Mouse (Mus musculus) right cerebral cortex, postnatal 36 days (tissue): ENCODE measurements at regions not wholly inside any gene's neighbourhood (a gene's known extent, or its start where the extent isn't known, plus 50 kb on each side); places are given as distances from the start of the nearest gene placed in this dataset.
A peak's percentile ranks its signal among the peaks of the same experiment; 100 is the strongest.

Experiments
- DNase-seq, 2 experiments: peaks; one replicate each; pipeline ENCODE4 v3.0.0; 2022; ENCODE audit warnings: low spot score in 2 of 2, mixed read lengths in 1 of 2

DNA sequence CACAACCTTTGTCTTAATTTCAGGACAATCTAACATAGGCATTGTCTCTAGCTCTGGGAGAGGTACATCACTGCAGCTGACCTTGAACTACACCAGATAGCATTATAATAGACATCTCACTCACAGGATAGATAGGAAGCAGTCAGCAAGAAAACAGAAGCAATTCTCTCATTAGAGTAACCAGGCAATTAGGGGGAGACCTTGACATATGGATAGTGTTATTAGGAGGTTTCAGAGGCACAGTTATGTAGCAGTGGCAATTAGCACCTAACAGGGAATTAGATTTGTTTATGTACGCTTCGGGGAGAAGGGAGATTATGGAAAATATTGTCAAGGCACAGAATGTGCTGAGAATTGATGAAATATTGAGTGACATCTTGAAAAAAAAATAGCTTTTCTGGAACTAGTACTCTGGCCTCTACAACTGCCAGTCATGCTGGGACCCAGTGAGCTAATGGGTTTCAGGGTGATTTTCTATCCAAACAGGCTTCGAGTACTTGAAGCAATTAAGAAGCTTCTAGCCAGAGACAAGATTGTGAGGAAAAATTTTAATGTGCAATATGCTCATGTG is 216.8 kb upstream of the Aco1 start:
- DNase-seq = no peak

DNA sequence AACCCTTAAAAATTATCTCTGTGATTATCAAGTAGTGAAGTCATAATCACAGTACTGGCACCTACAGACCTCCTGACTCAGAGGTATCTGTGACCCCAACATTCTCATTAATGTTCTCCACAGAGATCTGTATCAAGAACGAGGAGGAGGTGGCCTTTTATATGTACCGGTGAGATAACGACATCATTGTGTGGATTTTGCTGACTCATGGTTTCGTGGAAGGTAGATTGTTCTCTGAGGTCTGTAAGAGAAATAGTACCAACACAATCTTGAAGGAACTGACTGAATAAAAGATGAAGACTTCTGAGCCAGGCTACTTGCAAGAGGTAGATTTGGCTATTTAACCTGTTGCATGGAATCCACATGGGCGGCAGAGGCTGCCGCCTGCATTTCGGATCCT is 216.3 kb upstream of the Aco1 start:
- no peak for DNase-seq

DNA sequence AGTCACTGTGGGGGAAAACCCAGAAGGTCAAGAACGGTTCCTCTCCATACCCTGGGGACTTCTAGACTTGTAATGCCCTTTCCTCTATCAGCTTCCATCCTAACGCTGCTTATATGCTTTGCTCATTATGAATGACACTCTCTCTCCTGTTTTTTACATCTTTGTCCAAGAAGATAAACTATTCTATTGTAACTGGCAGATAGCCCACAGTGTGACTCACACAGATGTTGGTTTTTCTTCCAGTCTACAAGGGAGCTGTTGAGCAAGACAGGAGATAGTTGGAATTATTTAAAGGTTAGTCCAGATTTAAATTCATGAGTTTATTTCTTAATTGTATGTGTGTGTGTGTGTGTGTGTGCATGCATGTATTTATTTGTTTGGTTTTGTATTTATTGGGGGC is 214.4 kb upstream of the Aco1 start:
- no peak for DNase-seq

DNA sequence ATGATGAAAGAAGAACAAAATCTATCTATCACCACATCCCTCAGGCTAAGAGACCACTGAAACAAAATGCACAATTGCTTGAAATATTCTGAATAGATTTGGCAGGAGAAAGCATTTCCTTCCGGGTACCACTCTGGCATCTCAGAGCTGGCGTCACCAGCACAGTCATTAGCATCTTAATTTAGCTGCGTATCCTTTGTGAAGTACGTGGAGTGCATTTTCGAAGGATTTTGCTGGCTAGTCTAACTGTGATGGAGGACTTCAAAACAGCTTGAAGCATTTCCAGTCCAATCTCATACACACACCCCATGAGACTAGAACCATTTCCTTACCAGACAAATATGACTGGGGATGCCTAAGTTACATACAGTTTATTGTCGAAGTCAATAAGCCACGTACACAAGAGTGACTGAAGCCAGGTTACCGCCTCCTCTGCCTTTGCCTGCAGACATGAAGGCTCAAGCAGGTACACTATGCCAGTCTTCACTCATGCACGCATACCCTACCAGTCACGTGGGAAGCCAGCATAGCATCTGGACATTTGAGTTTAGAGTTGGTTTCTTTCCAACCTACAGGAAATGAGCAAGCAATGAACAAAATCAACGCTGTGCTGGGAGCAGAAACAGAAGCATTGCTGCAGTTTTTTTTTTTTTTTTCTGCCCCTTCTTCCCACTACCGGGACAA is 208.7 kb upstream of the Aco1 start:
- DNase-seq = no peak

DNA sequence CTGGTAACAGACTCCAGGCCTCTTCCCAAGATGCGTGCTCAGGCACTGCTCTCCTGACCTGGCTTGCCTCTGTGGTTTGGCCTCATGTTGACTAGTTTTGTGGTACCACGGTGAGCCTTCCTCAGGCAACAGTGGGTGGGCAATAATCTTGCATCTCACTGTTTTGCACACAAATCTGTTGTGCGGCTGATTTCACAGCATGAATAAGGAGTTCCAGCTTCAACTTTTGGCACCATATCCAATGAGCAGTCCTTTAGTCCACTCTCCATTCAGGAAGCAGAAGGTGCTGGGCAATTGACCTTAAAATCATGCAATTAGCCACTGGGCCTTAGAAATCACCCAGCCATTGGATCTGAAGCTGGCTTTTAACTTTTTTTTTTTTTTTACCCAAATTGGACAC is 184.2 kb upstream of the Aco1 start:
- DNase-seq = no peak

DNA sequence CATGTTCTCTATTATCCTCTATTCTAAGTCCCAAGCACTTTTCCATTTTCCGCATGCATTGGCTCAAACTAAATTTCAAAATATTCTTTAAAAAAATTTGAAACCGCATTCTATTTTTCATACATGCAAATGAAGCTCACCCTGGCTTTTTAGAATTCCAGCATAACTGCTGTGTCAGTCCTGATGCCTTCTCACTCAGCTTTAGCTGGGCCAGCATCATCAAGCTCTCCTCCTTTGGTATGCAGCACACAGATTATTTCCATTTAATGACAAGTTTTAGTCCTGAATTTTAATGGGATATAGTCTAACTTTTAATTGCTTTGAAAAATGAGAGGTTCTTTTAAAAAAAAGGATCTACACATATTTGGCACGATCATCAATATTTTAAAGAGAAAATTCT is 174.9 kb upstream of the Aco1 start:
- DNase-seq = no peak

DNA sequence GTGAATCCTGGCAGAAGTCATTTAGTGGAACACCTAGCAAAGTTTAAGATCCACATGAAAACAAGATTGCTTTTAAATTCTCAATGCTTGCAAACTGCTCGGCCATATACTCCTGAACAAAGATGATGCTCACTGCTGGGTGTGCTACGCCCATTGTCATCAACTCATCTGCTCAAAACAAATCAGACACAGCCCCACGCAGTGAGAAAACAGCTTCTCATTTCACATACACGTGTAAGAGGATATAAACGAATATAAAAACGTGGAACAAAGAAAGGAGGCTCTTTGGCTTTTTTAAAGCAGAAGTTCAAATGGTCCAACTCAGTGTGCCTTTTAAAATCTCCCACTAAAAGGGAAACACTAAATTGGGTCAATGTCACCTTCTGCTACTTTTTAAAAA is 151.5 kb upstream of the Aco1 start:
- no peak for DNase-seq

DNA sequence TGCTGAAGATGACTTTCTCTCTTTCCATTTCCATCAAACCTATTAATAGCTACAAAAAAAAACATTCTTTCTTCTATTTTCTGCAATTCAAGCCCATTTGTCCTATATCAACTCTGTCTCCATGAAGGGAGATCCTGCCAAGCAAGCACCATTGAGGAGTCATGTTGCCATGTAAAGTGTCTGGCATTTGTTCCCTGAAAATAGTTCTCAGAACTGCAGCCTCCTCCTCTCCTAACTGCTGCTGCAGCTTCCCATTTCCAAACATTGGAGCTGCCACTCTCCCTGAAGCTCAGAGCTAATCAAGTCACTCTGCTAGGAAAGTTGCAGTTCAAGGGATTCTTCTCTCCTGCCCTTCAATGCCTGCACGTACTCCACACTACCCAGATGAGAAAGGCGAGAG is 151.0 kb upstream of the Aco1 start:
- DNase-seq = peak in 1 of 2 experiments; percentile 64

DNA sequence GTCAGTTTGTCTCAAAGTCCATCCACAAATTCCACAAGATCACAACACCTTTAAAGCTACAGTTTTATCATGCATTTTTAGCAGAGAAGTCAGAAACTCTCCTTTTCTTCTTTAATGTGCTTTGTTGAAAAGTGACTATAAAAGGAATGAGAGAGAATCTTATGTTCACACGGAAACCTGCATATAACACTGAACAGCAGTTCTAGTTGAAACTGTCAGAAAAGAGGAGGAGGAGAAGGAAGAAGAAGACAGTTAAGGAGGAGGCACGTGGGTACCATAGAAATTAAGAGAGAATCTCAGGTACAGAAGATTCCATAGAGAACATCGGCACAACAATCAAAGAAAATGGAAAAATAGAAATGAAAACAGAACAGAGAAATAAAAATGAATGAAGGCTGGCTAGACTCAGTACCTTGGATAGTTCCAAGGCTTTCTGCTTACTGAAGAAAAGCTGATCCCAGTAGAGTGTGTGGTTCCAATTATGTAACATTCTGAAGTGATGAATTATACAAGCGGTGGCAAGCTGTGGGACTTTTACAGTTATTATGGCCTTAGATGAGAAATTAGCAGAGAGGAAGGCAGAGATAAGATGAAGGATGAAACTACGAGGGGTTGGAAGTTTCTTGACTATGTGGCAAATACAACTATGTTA is 144.0 kb upstream of the Aco1 start:
- DNase-seq = no peak

DNA sequence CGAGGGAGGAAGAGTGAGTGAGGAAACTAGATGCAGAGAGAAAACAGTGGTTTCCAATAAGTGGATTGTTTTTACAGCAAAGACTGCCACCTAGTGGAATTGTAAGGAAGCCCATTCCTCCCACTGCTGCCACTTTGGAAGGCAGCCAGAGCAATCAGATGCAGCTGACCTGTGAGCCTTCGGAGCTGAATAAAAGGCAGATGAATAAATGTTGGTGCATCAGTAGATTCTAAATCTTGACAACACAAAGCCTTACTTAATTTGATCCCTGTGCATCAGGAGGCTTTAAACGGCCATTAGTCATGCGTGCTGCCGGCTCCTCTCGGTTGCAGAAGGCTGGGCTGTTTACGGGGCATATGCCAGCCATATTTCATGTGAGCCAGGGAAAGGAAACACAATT is 128.2 kb upstream of the Aco1 start:
- peak; percentile 62 to 74 for DNase-seq

DNA sequence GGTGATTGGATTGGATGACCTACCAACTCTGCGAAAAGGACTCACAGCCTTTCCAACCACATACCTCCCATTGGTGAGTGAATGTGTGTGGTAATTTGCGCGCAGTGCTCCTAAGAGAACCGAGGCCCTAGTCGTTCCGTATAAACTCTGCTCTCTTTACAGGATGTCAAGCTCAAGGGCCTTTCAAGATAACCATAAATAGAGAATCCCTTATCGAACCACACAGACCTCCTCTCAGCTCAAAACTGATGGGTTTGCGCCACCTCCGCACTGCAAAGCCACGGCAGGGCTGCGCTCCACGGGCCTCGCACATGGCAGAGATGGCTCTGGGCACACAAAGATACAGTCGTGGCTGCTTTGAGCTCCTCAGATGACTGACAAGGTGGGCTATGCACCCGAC is 126.0 kb upstream of the Aco1 start:
- no peak for DNase-seq

DNA sequence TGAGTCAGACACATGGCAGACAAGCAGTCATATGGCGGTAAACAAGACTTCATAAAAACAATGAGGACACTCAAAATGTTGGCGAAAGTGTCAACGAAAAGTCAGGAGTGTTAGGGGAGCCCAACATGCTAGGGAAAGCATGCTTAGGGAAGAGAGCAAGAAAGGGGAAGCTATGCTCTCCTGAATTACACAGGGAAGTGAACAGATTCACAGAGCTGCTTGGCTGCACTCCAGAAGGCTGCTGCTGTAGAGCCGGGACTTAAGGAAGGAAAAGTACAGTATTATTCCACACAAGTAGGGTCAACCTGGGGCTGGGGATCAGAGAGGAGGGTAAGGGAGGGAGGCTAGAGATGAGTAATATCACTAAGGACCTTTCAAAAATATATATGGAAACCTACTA is 124.7 kb upstream of the Aco1 start:
- DNase-seq = no peak

DNA sequence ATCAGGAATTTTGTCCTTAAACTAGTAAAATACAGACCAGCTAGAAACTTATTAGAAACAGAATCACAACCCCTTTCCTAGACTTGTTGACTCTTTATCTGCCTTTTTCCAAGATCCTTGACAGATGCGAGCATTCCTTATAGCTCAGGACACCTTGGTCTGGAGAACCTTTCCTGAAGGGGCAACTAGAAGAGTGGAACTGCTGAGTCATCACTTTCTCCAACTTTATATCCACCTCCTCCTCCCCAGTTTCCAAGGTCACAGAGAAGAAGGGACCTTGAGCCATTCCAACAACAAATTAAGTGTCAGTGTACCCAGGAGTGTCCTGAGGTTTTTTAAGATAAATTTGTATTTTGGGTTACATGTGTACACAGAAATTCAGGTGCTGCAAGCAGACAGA is 111.5 kb upstream of the Aco1 start:
- DNase-seq = no peak

DNA sequence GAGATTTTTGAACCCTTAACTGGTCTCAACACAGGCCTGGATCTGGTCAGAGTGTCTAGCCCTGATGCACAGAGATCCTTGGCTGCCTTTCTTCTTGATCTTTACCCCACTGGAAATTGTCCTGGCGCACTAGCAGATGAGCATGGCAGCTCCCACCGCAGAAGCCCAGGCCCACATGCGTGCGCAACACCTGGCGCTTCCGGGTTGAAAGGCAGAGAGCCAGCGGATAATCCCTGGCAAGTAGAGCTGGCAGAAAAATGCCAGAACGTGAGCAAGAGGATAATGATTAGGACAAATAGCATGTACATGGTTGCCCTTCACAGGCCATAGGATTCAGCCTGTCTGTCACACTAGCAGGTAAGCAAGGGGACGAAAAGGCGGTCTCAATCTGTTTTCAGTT is 95.0 kb upstream of the Aco1 start:
- no peak for DNase-seq

DNA sequence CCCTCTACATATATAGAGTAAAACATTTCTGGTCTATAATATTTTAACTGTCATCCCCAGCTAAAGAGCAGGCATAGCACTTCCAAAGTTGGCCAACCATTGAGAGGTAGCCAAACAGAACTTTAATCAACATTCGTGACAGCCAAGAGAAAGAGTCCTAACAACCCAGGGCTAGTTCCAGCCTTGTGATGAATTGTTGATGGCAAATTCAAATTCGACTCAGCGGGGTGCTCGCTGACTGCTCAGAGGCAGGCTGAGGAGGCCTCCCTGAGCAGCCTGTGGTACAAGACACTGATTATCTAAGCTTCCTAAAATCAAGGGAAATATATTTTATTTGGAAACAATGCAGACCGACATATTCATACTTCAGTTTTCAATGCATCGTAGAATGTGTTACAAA is 93.8 kb upstream of the Aco1 start:
- DNase-seq = no peak

DNA sequence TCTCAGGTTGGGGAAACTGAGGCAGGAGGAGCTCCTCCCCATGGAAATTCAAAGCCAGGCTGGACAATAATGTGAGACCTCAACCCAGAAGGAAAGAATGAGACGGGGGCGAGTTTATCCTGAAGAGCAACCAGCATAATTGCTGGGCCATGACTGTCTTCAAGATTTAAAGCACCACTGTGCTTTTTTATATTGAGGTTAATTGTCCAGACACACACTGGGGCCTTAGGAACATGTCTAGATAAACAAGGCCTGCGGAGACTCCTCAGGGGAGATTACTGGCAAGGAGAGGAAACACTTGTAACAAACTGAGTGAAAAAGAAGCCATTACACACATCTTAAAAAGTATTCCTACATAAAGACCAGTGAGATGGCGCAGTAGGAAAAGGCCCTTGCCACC is 91.0 kb upstream of the Aco1 start:
- DNase-seq = no peak

DNA sequence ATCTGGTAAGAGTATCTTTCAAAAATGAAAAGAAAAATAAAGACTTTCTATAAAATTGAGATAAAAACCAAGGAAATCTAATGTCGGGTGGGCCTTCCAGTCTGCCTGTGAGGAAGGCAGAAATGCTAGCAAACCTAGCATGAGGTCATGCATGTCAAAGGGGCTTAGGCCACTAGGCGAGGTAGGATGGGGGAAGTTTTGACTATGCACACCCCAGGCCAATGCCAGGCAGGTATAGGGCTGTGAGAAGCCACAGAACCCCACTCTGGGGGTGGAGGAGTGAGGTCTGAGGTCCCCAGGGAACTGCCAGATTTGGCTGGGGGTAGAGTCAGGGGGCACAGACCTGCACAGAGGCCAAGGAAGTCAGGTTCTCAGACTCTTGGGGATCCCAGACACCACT is 89.5 kb upstream of the Aco1 start:
- no peak for DNase-seq

DNA sequence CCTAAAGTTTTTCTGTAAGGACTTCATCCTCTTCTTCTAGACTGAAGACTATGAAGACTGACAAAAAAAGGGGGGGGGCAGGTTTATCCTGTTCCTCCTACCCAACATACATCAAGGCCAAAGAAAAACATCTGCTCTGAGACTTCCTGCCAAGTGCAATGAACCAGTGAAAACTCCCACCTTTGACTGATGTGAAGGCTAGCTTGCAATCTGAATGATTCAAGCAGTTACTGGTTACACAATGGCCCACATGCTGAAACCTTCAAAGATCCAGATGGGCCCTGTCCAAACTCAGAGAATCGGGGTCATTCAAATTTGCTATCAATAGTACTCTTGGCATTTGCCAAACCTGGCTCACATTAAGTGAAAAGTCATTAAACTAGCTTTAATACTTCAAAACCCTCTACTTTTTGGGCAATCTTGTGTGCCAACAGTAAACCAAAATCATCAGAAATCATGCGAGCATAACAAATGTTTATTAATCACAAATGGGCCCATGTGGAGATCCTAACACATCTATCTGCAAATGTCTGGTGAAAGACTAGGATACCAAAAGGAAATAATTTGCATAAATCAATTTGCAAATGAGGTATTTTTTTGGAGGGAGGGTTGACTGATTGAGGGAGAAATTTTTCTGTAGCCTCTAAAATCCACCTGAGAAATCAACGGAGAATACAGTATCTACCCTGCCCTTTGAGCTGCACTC is 79.0 kb upstream of the Aco1 start:
- DNase-seq = no peak

DNA sequence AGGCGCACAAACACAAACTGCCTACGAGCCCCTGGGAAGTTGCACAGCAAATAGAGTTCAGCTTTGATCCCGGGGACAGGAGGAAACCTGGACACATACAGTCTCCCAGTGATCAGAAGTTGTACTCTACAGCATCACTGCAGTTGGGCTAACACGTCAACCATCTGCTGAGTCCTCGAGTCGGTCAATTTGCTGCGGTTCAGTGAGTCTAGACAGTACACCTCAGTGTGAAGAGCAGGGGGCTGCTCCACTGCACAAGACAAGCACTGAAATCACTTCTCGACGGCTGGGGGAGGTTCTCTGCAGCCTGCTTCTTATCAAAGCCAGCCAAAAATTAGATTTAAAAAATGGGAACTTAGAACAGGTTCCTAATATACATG is 78.4 kb upstream of the Aco1 start:
- DNase-seq = no peak

DNA sequence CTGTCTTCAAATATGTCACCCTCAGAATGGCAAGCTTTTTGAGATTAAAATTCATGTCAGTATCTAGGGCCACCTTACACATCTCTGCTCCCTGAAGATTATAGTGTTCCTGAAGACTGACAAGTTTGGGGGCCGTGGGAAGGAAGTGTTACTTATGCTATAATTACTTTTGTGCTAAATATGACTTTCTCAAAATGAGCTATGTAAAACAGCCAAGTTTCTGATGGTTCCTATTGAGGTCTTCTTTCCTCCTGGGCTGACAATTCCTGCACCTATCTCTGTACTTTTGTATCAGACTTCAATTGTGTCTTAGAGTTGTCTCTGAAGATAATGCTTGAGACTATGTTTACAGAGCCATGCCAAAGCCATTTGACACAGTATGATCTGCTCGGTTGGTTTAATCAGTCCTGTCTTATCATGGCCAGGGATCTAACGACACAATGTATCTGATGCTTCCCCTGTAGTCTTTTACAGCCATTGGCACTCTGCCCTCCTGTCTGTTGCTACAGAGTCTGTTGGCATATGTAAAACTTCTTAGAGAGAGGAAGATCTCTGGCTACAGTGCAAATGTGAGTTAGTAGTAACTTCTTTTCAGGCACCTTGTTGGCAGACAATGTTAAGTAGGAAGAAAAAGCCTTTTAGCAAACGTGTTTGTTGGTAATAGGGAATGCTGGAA is 71.8 kb upstream of the Aco1 start:
- DNase-seq = peak; percentile 11 to 58

DNA sequence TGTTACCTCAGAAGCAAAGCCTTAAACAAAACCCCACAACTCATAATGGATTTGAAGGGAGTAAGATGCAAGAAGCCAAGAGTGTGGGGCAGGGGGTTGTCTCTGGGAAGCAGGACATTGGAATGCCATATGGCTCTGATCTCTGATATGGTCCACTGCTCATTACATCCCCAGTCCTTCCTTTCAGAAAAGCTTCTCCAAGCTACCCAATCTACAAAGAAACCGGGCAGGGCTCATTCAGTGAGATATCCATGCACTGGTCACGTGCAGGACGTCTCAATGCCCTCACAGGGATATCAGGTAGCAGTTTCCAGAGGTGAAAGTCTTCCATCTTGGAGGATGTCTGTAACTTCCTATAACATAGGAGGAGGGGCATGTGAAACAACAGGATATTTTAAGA is 61.8 kb upstream of the Aco1 start:
- no peak for DNase-seq

DNA sequence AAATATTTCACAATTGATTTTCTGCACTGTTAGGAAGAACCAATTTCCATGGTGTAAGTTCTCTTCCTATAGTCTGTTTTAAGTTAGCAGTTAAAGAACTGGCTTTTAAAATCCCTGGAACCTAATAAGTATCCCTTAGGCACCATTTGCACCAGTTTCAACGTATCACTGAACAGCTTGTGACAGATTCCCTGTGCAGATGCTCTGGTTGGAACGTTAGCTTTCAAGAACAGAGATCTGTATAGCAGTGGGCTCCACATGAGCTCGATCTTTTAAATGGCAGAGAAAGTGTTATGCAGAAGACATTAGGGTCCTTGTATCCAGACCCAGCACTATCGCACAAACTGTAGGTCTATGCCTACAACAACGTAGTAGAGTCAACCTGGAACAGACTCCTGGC is 52.6 kb upstream of the Aco1 start:
- no peak for DNase-seq
